Mouse (Mus musculus) bone marrow macrophage, adult 2 months (primary cell): Measurements from ENCODE around the gene Hmx1.

ENCODE experiments used
- CTCF ChIP-seq: IDR thresholded peaks from 2 replicates; pipeline ENCODE4 v1.5.1; 2012; ENCODE audit warnings: low read depth, mild to moderate bottlenecking, low read length, moderate library complexity
- POLR2A ChIP-seq: IDR thresholded peaks from 2 replicates; pipeline ENCODE4 v1.6.1; 2012; ENCODE audit warnings: mild to moderate bottlenecking, low read depth, low read length, borderline replicate concordance

DNA sequence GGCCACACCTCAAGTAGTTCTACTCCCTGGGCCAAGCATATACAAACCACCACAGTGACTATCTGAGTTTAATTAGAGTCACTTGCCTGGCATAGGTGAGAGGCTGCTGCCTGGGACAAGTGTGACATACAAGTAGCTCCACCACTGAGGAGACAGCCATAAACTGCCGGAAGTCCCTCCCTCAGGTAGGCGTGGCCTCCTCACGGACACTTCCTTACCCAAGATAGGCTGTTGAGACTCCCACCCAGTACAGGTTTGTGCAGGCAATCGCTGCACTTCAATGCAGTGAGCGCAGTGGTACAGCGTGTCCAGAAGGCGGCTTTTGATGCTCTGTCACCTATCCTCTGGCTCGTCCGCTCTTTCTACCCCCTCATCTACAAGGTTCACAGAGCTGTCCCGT lies 22.1 kb downstream of the Hmx1 start:
- no peak for TF ChIP-seq CTCF
- TF ChIP-seq POLR2A: no peak
